Mouse (Mus musculus): ENCODE data around the gene Gm21973.

- TF ChIP-seq MAFK (IDR thresholded peaks at IDR 0.05; ENCODE audit: insufficient read depth, low read depth, low read length) (no peak), ZC3H11A (IDR thresholded peaks at IDR 0.05; ENCODE audit: borderline replicate concordance, low read depth, low read length) (no peak)
These were observed 74.6 kb downstream of the Gm21973 start for GRCm38 (mm10) chr15:10399795-10400194.

Measured in ES-E14 (cell line).